Mouse (Mus musculus): ENCODE data around the gene Ppp3ca. TPM values are rescaled to one million over a fixed set of nuclear protein-coding genes. Genes with fewer than 3 reads are reported as not detected.

The Ppp3ca gene
- total and polyA plus RNA-seq, 2 experiments from 2014 or later = 159 to 184 TPM

DNA sequence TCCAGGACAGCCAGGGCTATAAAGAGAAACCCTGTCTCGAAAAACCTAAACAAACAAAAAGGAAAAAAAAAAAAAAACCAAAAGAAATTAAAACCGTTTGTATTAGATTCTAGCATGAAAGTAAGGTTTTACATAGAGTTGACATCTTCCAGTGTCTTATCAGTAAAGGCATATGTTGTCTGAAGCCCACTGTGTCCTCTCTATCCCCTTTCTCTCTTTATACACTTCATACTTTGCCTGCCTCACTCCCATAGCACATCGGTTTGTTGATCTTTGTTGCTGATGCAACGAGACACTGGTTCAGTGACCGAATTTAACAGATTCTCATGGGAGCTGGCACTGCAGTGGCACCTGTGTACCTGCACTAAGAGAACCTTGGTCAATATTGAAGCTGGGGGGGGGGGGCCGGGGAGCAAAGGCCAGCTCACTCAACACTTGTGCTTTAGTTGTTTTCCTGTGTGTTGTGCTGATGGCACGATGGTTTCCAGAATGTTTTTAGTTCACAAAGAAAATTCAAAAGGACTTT lies 66.9 kb downstream of the Ppp3ca start:
- Histone ChIP-seq H3K4me2 (ENCODE audit: low read depth, low read length, poor library complexity, severe bottlenecking) (no peak overlapping the region), H3K36me3 (ENCODE audit: insufficient read depth, low read length) (no peaks in the 10 kb centered on the region), H3K9me3 (ENCODE audit: low read length) (no peaks in the 10 kb centered on the region), H3K9ac (replicated peaks; ENCODE audit: low read length, poor library complexity, severe bottlenecking) (no peak overlapping the region), H3K27ac (ENCODE audit: low read depth, low read length) (no peak overlapping the region), H3K27me3 (ENCODE audit: insufficient read depth, low read length) (no peaks in the 10 kb centered on the region), H3K4me1 (ENCODE audit: insufficient read depth, low read length) (no peaks in the 10 kb centered on the region), H3K4me3 (ENCODE audit: low read depth, low read length) (no peak overlapping the region)
- ATAC-seq (ENCODE audit: low FRiP score) (no peak), DNase-seq (ENCODE audit: low spot score) (no peak)
- no peak for TF ChIP-seq CTCF (IDR thresholded peaks at IDR 0.05)
- 84% methylated on average over 7 of the region's 7 CpGs for WGBS

DNA sequence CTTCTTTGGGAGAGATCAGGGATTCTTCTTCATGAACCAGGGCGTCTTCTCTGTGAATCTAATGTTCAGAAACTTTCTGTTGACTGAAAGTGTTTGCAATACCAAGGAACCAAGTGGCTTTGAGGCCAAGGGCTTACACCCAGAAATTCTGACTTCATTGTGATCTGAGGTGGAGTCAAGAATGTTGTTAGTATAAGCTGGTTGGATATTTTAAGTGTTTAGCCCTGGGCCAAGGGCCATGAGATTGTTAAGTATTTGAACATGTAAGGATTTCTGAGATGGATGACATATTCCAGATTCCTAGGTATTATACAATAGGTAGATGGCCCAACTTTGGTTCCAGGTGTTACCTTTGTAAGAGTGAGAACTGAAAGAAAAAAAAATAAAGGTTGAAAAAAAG lies 68.5 kb downstream of the Ppp3ca start:
- Histone ChIP-seq H3K27ac (ENCODE audit: low read depth, low read length) (no peak overlapping the region), H3K4me2 (ENCODE audit: low read depth, low read length, poor library complexity, severe bottlenecking) (no peak overlapping the region), H3K27me3 (ENCODE audit: insufficient read depth, low read length) (no peaks in the 10 kb centered on the region), H3K9ac (replicated peaks; ENCODE audit: low read length, poor library complexity, severe bottlenecking) (no peak overlapping the region), H3K4me1 (ENCODE audit: insufficient read depth, low read length) (peaks cover 5% of the 10 kb centered on the region; the same call in 1 of the 2 replicates), H3K9me3 (ENCODE audit: low read length) (no peaks in the 10 kb centered on the region), H3K36me3 (ENCODE audit: insufficient read depth, low read length) (no peaks in the 10 kb centered on the region), H3K4me3 (ENCODE audit: low read depth, low read length) (no peak overlapping the region)
- DNase-seq (ENCODE audit: low spot score) (no peak), ATAC-seq (ENCODE audit: low FRiP score) (no peak)
- 97% methylated on average over 1 of the region's 1 CpGs for WGBS
- no peak for TF ChIP-seq CTCF (IDR thresholded peaks at IDR 0.05)

DNA sequence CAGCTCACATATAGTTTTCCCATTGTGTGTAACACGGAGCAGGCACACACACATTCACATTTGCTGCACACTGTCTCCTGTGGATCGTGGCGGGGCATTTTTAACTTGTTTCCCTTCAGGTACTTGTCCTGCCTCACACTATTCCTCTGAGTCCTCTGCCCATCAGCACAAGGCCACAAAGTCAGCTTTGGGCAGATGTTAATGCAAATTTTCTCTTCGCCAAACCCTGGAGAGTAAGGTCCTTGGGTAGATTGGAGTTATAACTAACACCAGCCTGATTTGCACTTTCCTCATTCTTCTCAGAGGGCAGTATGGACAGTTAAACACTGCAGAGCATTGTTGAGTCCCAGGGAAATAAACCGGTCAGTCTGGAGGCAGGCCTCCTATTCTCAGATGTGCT lies 69.0 kb downstream of the Ppp3ca start:
- H3K9me3 ChIP-seq (ENCODE audit: low read length) = no peaks in the 10 kb centered on the region
- ATAC-seq (ENCODE audit: low FRiP score) (no peak), DNase-seq (ENCODE audit: low spot score) (no peak)
- no peak overlapping the region for H3K4me3 ChIP-seq (ENCODE audit: low read depth, low read length)
- H3K36me3 ChIP-seq (ENCODE audit: insufficient read depth, low read length) = no peaks in the 10 kb centered on the region
- H3K27ac ChIP-seq (ENCODE audit: low read depth, low read length) = no peak overlapping the region
- H3K4me2 ChIP-seq (ENCODE audit: low read depth, low read length, poor library complexity, severe bottlenecking) = no peak overlapping the region
- H3K9ac ChIP-seq (replicated peaks; ENCODE audit: low read length, poor library complexity, severe bottlenecking) = no peak overlapping the region
- H3K27me3 ChIP-seq (ENCODE audit: insufficient read depth, low read length) = no peaks in the 10 kb centered on the region
- TF ChIP-seq CTCF (IDR thresholded peaks at IDR 0.05) = no peak
- WGBS = 90% methylated on average over 5 of the region's 5 CpGs
- H3K4me1 ChIP-seq (ENCODE audit: insufficient read depth, low read length) = peaks cover 5% of the 10 kb centered on the region; the same call in 1 of the 2 replicates

DNA sequence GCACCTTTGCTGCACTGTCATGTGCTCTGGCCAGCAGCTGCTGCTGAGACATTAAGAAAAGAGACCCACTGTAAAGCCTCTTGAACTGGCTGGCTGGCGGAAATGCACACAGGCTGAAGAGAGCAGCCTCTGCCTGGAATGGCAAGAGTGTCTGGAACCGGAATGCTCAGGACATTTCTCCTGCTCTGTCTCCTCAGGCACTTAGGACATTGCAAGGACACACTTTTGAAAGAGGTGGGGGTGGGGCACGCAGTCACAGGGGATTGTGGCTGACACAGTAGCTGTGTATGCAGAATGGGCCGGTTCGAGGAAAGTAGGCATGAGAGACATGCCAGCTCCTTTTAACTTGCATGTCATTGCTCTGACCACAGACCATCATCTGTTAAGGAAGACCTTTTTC lies 71.7 kb downstream of the Ppp3ca start:
- no peak overlapping the region for H3K27ac ChIP-seq (ENCODE audit: low read depth, low read length)
- H3K4me3 ChIP-seq (ENCODE audit: low read depth, low read length) = no peak overlapping the region
- TF ChIP-seq CTCF (IDR thresholded peaks at IDR 0.05) = no peak
- DNase-seq (ENCODE audit: low spot score) (no peak), ATAC-seq (ENCODE audit: low FRiP score) (no peak)
- no peaks in the 10 kb centered on the region for H3K36me3 ChIP-seq (ENCODE audit: insufficient read depth, low read length)
- no peak overlapping the region for H3K9ac ChIP-seq (replicated peaks; ENCODE audit: low read length, poor library complexity, severe bottlenecking)
- WGBS = 75% methylated on average over 5 of the region's 5 CpGs
- H3K4me1 ChIP-seq (ENCODE audit: insufficient read depth, low read length) = peaks cover 11% of the 10 kb centered on the region; the same call in 1 of the 2 replicates
- no peaks in the 10 kb centered on the region for H3K9me3 ChIP-seq (ENCODE audit: low read length)
- no peaks in the 10 kb centered on the region for H3K27me3 ChIP-seq (ENCODE audit: insufficient read depth, low read length)
- no peak overlapping the region for H3K4me2 ChIP-seq (ENCODE audit: low read depth, low read length, poor library complexity, severe bottlenecking)

DNA sequence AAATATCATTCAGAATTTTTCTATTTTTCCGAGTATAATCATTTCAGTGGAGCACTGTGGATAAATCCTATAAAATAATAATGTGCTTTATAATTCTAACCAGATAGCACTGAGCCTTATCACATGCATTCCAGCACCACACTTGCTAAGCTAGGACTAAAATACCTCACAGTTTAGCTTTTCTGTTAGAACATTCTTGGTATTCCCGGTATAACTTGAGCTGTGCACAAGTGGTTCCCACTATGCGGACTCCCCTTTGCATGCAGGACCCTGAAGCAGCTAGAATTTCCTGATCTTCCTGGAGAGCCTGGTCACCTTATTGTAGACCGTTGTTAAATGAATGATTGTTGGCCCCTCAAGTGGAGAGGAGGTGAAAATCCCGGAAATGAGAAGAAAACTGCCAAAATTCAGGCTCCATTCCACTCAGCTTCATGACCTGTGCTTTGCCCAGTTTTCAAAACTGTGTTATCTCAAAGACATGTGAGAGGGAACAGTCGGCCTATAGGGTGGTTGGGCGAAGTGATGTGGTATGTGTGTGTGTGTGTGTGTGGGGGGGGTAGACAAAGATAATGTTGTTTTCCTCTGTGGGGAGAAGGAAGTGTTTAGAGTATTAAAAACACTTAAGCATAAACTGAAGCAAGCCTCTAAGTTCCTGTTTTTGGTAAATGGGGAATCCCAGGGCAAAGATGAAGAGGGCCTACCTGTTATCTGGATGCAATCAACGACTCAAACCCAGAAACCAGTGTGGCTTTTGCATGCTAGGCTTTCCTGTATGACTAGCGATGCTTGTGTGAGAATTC lies 72.5 kb downstream of the Ppp3ca start:
- Histone ChIP-seq H3K27me3 (ENCODE audit: insufficient read depth, low read length) (no peaks in the 10 kb centered on the region), H3K36me3 (ENCODE audit: insufficient read depth, low read length) (no peaks in the 10 kb centered on the region), H3K4me3 (ENCODE audit: low read depth, low read length) (no peak overlapping the region), H3K9ac (replicated peaks; ENCODE audit: low read length, poor library complexity, severe bottlenecking) (no peak overlapping the region), H3K4me2 (ENCODE audit: low read depth, low read length, poor library complexity, severe bottlenecking) (no peak overlapping the region), H3K27ac (ENCODE audit: low read depth, low read length) (no peak overlapping the region), H3K9me3 (ENCODE audit: low read length) (no peaks in the 10 kb centered on the region), H3K4me1 (ENCODE audit: insufficient read depth, low read length) (peaks cover 11% of the 10 kb centered on the region; the same call in 1 of the 2 replicates)
- TF ChIP-seq CTCF (IDR thresholded peaks at IDR 0.05) = no peak
- 85% methylated on average over 9 of the region's 9 CpGs for WGBS
- ATAC-seq (ENCODE audit: low FRiP score) (no peak), DNase-seq (ENCODE audit: low spot score) (no peak)

DNA sequence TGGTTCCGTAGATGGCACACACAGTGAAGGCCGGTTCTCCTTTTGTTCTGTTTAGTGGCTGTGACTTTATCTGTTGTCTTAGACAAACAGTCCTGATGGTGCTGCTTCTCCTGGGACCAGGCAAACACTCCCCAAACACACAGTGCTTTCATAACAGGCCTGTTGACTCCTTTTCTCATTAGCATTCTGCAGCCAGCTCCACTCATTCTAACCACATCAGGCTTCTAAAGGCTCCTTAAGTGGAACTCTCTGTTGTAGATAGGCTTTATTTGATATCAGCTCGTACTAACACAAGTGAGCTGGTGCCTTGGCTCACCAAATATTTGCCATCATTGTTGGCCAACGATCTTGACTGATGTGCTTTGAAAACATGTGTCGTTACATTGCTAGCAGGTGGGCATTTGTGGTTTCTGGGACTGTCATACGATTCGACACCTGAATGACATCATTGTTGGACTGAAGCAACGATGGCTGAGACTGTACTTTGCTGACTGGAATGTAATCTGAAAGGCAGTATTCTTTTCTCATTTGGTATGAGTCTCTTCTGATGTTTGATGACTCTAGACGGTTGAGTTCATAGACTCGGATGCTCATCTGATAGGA lies 74.5 kb downstream of the Ppp3ca start:
- Histone ChIP-seq H3K9ac (replicated peaks; ENCODE audit: low read length, poor library complexity, severe bottlenecking) (no peak overlapping the region), H3K9me3 (ENCODE audit: low read length) (no peaks in the 10 kb centered on the region), H3K4me1 (ENCODE audit: insufficient read depth, low read length) (peaks cover 11% of the 10 kb centered on the region; the same call in 1 of the 2 replicates), H3K27me3 (ENCODE audit: insufficient read depth, low read length) (no peaks in the 10 kb centered on the region), H3K27ac (ENCODE audit: low read depth, low read length) (no peak overlapping the region), H3K4me3 (ENCODE audit: low read depth, low read length) (no peak overlapping the region), H3K36me3 (ENCODE audit: insufficient read depth, low read length) (no peaks in the 10 kb centered on the region), H3K4me2 (ENCODE audit: low read depth, low read length, poor library complexity, severe bottlenecking) (no peak overlapping the region)
- DNase-seq (ENCODE audit: low spot score) (no peak), ATAC-seq (ENCODE audit: low FRiP score) (no peak)
- 78% methylated on average over 10 of the region's 10 CpGs for WGBS
- TF ChIP-seq CTCF (IDR thresholded peaks at IDR 0.05) = no peak

Measured in midbrain, postnatal 0 days (tissue).